Mouse (Mus musculus) heart, embryonic 15.5 days (tissue): Measurements from ENCODE around the gene Smok2a. TPM values are rescaled to one million over a fixed set of nuclear protein-coding genes. Genes with fewer than 3 reads are reported as not detected.
A peak's percentile ranks its signal among the peaks of the same experiment; 100 is the strongest.
"Not testable (repeated sequence)": the region's sequence is repeated elsewhere in the genome, so short reads cannot be mapped to it uniquely, and the experiment has no call there.

Experiments
- ATAC-seq: fragments of 200-750 bp; cut with Nextera tagmentation; replicated peaks from 2 replicates; pipeline ENCODE4 v1.8.0; 2017; ENCODE audit warnings: low read depth, moderate TSS enrichment; ENCODE audit not compliant: insufficient number of reproducible peaks, insufficient read depth, low FRiP score
- H3K27ac ChIP-seq: fragments of 300-500 bp; sonication (generic); 2 replicates; pipeline ENCODE4 v1.5.1; 2015; ENCODE audit warnings: mild to moderate bottlenecking, inconsistent platforms
- H3K27me3 ChIP-seq: fragments of 300-500 bp; sonication (generic); 2 replicates; pipeline ENCODE4 v1.6.1; 2015; ENCODE audit warnings: inconsistent platforms
- H3K36me3 ChIP-seq: fragments of 300-500 bp; sonication (generic); 2 replicates; pipeline ENCODE4 v1.6.1; 2015; ENCODE audit warnings: mild to moderate bottlenecking, inconsistent platforms
- H3K4me1 ChIP-seq: fragments of 300-500 bp; sonication (generic); replicated peaks from 2 replicates; pipeline ENCODE4 v1.6.1; 2015; ENCODE audit warnings: inconsistent platforms
- H3K4me2 ChIP-seq: fragments of 300-500 bp; sonication (generic); 2 replicates; pipeline ENCODE4 v1.6.1; 2015; ENCODE audit warnings: inconsistent platforms, mild to moderate bottlenecking, moderate library complexity
- H3K4me3 ChIP-seq: fragments of 300-500 bp; sonication (generic); 2 replicates; pipeline ENCODE4 v1.5.1; 2015; ENCODE audit warnings: mild to moderate bottlenecking, inconsistent platforms
- H3K9ac ChIP-seq: fragments of 300-500 bp; sonication (generic); 2 replicates; pipeline ENCODE4 v1.6.1; 2015; ENCODE audit warnings: mild to moderate bottlenecking, inconsistent platforms
- H3K9me3 ChIP-seq: fragments of 300-500 bp; sonication (generic); replicated peaks from 2 replicates; pipeline ENCODE4 v1.6.1; 2016; ENCODE audit warnings: inconsistent platforms
- WGBS: fragments of 180-500 bp; shearing (Covaris S2); methylation state at CpG from one replicate; pipeline ENCODE4 v1.1.7; 2015; ENCODE audit warnings: mixed read lengths; 5-methylcytosine and 5-hydroxymethylcytosine counted together
- polyA plus RNA-seq: library from polyadenylated mRNA; unstranded; fragments of >200 nt; fragmentation: Nextera tagmentation; extraction: Ambion mirVana; gene quantifications from 2 replicates; pipeline ENCODE4 v1.2.1, GENCODE M21; 2015

The Smok2a gene
- polyA plus RNA-seq, 1 experiment from 2014 or later = not detected

DNA sequence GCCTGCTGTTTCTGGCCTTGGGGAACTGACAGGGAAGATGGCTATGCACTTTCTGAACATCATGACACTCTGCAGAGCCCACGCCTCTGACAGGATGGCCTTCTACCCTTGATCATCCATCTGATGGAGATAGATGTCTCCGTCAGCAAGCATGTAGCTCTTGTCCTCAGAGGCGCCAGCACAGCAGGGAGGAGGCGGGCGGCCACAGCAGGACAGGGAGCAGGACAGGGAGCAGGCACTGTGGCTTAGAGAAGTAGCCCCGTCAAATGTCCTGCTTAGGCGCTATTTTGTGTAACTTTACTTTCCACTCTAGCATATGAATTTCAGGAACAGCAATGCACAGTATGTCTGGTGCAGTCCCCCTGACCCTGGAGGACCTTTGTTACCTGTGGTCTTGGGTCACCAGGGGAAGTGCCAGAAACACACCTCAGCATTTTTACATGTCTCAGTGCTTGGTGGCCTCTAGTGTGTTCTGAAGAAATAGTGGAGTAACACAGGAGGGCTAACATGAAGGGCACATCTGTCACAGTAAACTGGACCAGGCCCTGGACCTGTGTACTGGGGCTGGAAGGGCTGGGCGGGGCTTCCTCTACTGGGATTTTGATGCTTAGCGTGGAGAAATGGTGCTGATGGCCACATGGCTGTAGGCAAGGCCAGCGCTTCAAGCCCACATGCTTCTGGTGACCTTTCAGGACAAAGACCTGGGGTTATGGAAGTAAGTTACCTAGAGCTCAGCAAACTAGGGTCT is 30.0 kb upstream of the Smok2a start:
- not testable (repeated sequence) for H3K9ac ChIP-seq, H3K4me3 ChIP-seq, H3K27me3 ChIP-seq, H3K36me3 ChIP-seq, H3K4me2 ChIP-seq, H3K4me1 ChIP-seq, H3K27ac ChIP-seq, ATAC-seq
- WGBS = 73% methylated on average over 10 of the region's 10 CpGs
- peaks cover 24% of the 10 kb centered on the region for H3K9me3 ChIP-seq

DNA sequence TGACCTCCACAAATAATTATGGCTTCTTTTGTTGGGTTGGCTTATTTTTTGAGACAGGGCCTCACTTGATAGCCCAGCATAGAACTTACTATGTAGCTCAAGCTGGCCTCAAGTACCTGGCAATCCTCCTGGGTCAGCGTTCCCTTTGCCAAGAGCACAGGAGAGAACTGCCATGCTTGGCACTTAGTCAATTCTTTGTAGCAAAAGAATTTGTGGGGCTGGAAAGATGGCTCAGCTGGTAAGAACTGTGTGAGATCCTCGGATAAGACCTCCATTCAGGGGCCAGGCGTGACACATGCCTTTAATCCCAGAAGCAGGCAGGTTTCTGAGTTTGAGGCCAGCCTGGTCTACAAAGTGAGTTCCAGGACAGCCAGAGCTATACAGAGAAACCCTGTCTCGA is 24.5 kb upstream of the Smok2a start:
- not testable (repeated sequence) for H3K4me1 ChIP-seq, H3K9ac ChIP-seq, ATAC-seq, H3K4me3 ChIP-seq, H3K27ac ChIP-seq, H3K27me3 ChIP-seq, H3K36me3 ChIP-seq, H3K4me2 ChIP-seq
- H3K9me3 ChIP-seq = peaks cover 25% of the 10 kb centered on the region
- WGBS = 52% methylated on average over 4 of the region's 4 CpGs

DNA sequence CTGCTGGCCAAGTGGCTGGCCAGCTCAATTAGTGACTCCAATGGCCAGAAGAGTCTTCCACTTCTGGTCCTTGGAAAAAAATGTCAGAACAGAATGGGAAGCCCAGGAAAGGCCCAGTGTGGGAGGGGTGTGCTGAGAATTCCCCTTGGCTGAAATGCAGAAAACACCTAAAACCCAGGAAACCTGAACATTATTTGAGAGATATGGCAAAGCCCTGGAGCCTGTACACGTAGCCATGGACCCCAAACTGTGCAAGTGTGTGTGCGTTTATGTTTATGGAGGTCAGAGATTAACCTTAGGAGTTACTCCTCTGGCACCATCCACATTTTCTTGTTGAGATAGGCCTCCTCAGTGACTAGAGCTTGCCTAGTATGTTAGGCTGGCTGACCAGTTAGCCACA is 22.2 kb upstream of the Smok2a start:
- H3K4me2 ChIP-seq, H3K27ac ChIP-seq, H3K4me3 ChIP-seq, H3K4me1 ChIP-seq, H3K9ac ChIP-seq, ATAC-seq, H3K36me3 ChIP-seq, H3K27me3 ChIP-seq: not testable (repeated sequence)
- WGBS = 84% methylated on average over 2 of the region's 2 CpGs
- peaks cover 26% of the 10 kb centered on the region for H3K9me3 ChIP-seq

DNA sequence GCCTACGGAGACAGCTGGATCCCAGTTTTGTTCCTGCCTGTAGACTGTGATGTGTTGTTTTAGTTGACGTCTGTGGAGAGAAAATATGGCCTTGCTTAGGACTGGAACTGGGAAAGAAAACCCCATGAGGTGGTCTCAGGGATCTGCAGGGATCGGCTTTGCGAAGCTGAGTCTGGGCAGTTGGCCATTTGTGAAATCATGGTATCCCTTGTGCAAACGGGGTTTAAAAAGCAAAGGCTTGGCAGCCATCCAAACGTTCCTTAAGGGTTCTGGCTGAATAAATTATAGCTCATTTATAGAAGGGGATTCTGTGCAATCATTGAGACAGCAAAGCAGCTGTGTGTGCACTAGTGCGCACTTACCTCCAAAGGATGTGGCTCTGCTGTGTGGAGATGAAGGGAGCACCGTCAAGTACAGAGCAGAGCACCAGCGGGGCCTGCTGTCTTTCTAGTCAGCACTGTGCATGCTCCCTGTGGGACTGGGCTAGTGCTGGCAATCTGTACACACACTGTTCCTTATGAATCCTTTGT is 21.0 kb upstream of the Smok2a start:
- H3K4me3 ChIP-seq, H3K4me2 ChIP-seq, H3K4me1 ChIP-seq, H3K9ac ChIP-seq, H3K27me3 ChIP-seq, H3K36me3 ChIP-seq, H3K27ac ChIP-seq: not testable (repeated sequence)
- peak; percentile 45; the same call in 1 of the 2 replicates for ATAC-seq
- 66% methylated on average over 8 of the region's 9 CpGs for WGBS
- H3K9me3 ChIP-seq = peaks cover 23% of the 10 kb centered on the region

DNA sequence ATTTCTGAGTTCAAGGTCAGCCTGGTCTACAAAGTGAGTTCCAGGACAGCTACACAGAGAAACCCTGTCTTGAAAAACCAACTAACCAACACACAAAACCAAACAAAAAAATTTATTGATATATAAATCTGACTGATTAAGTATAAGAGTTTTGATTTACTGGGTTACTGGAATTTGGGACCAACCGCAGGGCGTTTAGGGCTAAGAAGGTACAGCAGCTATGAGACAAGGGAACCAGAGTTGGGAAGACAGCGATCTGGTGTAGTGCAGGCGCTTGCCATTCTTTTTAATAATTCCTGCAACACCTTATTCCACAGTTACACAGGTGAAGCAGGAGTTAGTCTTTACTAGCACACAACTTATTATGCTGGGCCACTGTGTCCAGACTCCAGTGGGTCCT is 19.4 kb upstream of the Smok2a start:
- H3K4me1 ChIP-seq, H3K36me3 ChIP-seq, H3K9ac ChIP-seq, H3K27ac ChIP-seq, H3K4me3 ChIP-seq, ATAC-seq, H3K4me2 ChIP-seq, H3K27me3 ChIP-seq: not testable (repeated sequence)
- 77% methylated on average over 4 of the region's 4 CpGs for whole genome bisulfite sequencing
- peaks cover 14% of the 10 kb centered on the region for H3K9me3 ChIP-seq

DNA sequence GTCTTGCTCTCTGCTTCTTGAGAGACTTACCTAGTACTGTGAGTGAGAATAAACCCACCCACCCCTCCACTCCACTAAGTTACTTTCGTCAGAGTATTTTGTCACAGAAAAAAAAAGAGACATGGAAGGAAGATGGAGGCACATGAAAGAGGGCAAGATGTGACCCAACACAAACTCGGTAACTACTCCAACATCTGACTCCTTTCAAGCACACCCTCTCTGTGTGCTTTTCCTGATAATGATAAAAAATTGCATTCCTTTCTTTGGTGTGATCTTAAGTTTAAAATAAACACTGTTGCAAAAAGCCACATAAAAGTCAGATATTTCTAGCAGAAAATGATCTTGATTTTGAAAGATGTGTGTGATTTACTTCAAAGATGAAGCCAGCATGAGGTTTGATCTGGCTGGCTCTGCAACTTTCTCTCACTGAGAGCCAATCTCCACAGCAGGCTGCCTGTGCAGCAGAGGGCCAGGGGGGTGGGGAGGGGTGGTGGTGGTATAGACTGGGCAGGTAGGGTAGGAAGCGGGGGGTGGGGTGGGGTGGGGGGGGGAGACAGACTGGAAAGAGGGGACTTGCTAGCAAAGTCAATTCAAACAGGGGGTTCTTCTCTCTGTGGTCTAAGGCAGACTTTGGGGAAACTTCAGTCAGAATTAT is 18.4 kb upstream of the Smok2a start:
- WGBS = 63% methylated on average over 2 of the region's 3 CpGs
- not testable (repeated sequence) for ATAC-seq
- peaks cover 21% of the 10 kb centered on the region for H3K9me3 ChIP-seq

DNA sequence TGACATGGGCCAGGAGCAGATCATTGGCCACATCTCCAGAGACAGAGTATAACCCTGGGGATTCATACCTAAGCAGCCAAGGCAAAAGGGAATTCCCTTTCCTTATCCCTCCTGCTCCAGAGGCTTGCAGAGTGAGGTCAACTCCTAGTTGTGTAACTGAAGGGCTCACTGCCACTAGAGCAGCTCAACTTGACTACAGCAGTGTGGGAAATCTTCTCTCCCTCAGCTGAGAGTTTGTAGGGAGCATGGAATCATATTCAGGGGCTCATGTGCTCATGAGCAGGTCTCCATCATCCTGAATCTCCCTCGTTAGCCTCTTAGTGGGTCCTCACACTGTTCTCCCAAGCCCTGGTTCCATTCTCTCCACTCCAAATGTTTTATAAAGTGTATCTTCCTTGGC is 15.7 kb upstream of the Smok2a start:
- H3K9me3 ChIP-seq = peaks cover 24% of the 10 kb centered on the region
- H3K36me3 ChIP-seq, H3K4me2 ChIP-seq, H3K27me3 ChIP-seq, ATAC-seq, H3K4me3 ChIP-seq, H3K9ac ChIP-seq, H3K4me1 ChIP-seq, H3K27ac ChIP-seq: not testable (repeated sequence)
- 72% methylated on average over 1 of the region's 1 CpGs for WGBS

More for the DNA sequence above, 18.4 kb upstream of the Smok2a start:
- H3K27ac ChIP-seq, H3K36me3 ChIP-seq, H3K4me3 ChIP-seq, H3K9ac ChIP-seq, H3K4me1 ChIP-seq, H3K4me2 ChIP-seq, H3K27me3 ChIP-seq: not testable (repeated sequence)

DNA sequence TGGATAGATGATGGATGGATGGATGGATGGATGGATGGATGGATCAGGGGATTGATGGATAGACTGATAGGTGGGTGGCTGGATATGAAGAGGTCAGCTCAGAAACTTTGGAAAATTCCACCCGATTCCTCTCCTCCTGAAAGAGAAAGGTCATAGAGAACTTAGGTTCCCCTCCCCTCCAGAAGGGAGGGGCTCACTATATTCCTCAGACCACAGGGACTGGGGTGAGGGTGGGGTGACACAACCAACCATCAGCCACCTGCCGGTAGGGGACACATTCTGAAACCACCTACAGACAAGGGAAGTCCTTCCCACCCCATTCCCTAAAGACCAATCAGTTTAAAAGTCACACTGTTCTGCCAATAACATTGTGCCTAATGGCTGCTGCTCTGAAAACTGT is 14.5 kb upstream of the Smok2a start:
- Histone ChIP-seq H3K4me1 (no peaks in the 10 kb centered on the region), H3K27ac (no peak overlapping the region), H3K36me3 (no peaks in the 10 kb centered on the region), H3K9ac (no peak overlapping the region), H3K4me3 (no peak overlapping the region), H3K4me2 (no peak overlapping the region), H3K9me3 (peaks cover 21% of the 10 kb centered on the region), H3K27me3 (no peaks in the 10 kb centered on the region)
- 0 out of 2 replicates have a peak, but pooled peaks have one; percentile 12 for ATAC-seq
- WGBS = 81% methylated on average over 2 of the region's 2 CpGs

DNA sequence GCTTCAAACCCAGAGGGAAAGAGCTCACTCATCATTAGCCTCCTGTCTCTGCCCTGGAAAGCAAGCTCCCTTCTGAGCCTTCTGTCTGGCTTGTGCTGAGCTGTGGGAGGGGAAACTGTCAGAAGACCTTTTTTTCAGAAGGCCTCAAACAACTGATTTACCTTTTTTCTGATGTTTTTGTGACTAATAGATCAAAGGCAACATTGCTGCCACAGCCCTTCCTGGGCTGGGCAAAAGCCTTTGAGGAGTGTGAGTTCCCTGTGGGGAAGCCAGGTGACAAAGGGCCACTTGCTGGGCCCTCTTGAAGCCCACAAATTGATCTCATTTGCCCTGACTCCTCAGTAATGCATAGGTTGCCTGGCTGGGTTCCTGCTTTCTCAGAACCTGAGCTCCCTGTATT is 12.5 kb upstream of the Smok2a start:
- H3K9ac ChIP-seq, H3K27ac ChIP-seq, H3K4me3 ChIP-seq, H3K36me3 ChIP-seq, H3K4me1 ChIP-seq, H3K27me3 ChIP-seq, ATAC-seq, H3K4me2 ChIP-seq: not testable (repeated sequence)
- peaks cover 36% of the 10 kb centered on the region for H3K9me3 ChIP-seq

DNA sequence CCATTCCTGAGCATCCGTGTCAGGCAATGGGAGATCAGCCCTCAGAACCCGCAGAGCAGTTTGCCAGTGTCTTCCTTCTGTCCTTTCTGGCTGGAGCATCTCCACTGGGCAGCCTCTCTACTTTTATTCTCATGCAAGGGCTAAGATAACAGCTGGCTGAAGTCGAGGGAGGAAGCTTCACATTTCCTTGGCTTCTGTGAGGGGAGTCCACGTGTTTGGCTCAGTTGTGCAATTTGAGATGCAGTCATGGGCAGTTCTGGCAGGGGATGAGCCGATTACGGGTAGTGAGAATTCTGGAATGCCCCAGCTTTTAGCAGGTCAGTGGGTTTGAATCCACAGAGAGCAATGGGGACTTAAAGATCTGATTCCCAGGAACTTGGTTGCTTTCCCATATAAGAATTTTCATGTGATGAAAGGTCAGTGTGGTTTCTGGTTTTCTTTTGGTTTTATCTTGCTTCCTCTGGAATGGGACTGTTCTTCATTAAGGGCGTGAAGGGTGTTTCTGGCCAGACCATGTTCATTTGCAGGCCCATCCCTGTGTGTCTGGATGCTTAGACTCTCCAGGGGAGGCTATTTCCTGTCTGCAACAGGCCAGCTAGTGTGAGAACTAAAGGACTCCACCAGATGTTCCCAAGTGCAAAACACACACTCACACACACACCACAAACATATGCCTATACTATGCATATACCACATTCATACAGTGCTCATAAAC is 8.7 kb upstream of the Smok2a start:
- ATAC-seq = no peak
- WGBS = 60% methylated on average over 7 of the region's 7 CpGs
- H3K4me3 ChIP-seq = no peak overlapping the region
- H3K9me3 ChIP-seq = peaks cover 63% of the 10 kb centered on the region
- H3K27ac ChIP-seq = no peak overlapping the region
- no peaks in the 10 kb centered on the region for H3K4me1 ChIP-seq
- H3K9ac ChIP-seq = no peak overlapping the region
- H3K27me3 ChIP-seq = no peaks in the 10 kb centered on the region
- H3K4me2 ChIP-seq = no peak overlapping the region
- no peaks in the 10 kb centered on the region for H3K36me3 ChIP-seq

DNA sequence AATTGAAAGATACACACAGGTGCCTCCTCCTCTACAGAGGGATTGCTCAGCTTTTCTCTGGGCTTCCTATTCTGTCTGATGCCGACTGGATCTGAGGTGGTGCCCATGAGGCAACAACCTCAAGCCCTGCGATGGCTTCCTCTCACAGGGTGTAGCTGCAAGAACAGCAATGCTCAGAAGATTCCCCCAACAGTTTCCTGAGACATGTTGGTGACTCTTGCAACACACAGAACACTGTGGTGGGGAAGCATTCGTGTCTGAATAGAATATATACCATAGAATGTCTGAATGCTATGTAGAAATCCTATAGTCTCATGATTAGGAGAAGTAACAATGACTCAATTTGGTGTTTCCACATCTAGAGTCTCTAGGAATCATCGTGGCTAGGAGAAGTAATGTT is 6.8 kb upstream of the Smok2a start:
- H3K27me3 ChIP-seq = no peaks in the 10 kb centered on the region
- H3K4me1 ChIP-seq = no peaks in the 10 kb centered on the region
- H3K4me2 ChIP-seq = no peak overlapping the region
- no peaks in the 10 kb centered on the region for H3K36me3 ChIP-seq
- H3K9ac ChIP-seq = no peak overlapping the region
- 45% methylated on average over 4 of the region's 4 CpGs for WGBS
- no peak overlapping the region for H3K27ac ChIP-seq
- no peak overlapping the region for H3K4me3 ChIP-seq
- peaks cover 71% of the 10 kb centered on the region for H3K9me3 ChIP-seq
- no peak for ATAC-seq
